Mouse (Mus musculus) liver, embryonic 14.5 days (tissue): ENCODE results near the gene Snhg11. TPM values are rescaled to one million over a fixed set of nuclear protein-coding genes. Genes with fewer than 3 reads are reported as not detected.

Experiments used
- ATAC-seq: fragments of 200-750 bp; cut with Nextera tagmentation; 2 replicates; pipeline ENCODE4 v1.8.0; 2017; ENCODE audit warnings: moderate number of reproducible peaks, mild to moderate bottlenecking, moderate library complexity; ENCODE audit not compliant: insufficient read depth
- DNase-seq, 3 experiments: peaks; one replicate each; pipeline ENCODE4 v3.0.0-alpha.2; 2012 to 2013; ENCODE audit warnings: low read depth in 3 of 3, low spot score in 3 of 3
- H3K27ac ChIP-seq: fragments of 300-500 bp; sonication (generic); 2 replicates; pipeline ENCODE4 v1.5.1; 2014; ENCODE audit warnings: moderate library complexity, mild to moderate bottlenecking, control low read depth, inconsistent platforms
- H3K27me3 ChIP-seq: fragments of 300-500 bp; sonication (generic); 2 replicates; pipeline ENCODE4 v1.6.1; 2014; ENCODE audit warnings: mild to moderate bottlenecking, low read length, moderate library complexity; ENCODE audit not compliant: control insufficient read depth, insufficient read depth
- H3K36me3 ChIP-seq: fragments of 300-500 bp; sonication (generic); replicated peaks from 2 replicates; pipeline ENCODE4 v1.6.1; 2014; ENCODE audit warnings: low read depth; ENCODE audit not compliant: control insufficient read depth, insufficient read depth
- H3K4me1 ChIP-seq, 2 experiments: fragments of 200-500 bp in 1 of 2; fragments of 300-500 bp in 1 of 2; sonication (generic) in 1 of 2; replicated peaks; 2 replicates each; pipeline ENCODE4 v1.6.1; 2012 to 2014; ENCODE audit warnings: antibody characterized with exemption in 1 of 2, inconsistent platforms in 1 of 2, low read length in 1 of 2; ENCODE audit not compliant: control insufficient read depth in 2 of 2, insufficient read depth in 2 of 2
- H3K4me2 ChIP-seq: fragments of 300-500 bp; sonication (generic); 2 replicates; pipeline ENCODE4 v1.6.1; 2014; ENCODE audit warnings: low read depth, mild to moderate bottlenecking, control low read depth, moderate library complexity
- H3K4me3 ChIP-seq, 2 experiments: fragments of 200-500 bp in 1 of 2; fragments of 300-500 bp in 1 of 2; sonication (generic) in 1 of 2; 2 replicates each; pipeline ENCODE4 v1.5.1; 2012 to 2014; ENCODE audit warnings: low read depth in 2 of 2, low read length in 2 of 2, mild to moderate bottlenecking in 2 of 2, control low read depth in 1 of 2, inconsistent platforms in 1 of 2, moderate library complexity in 1 of 2; ENCODE audit not compliant: insufficient read depth in 1 of 2
- H3K9ac ChIP-seq: fragments of 300-500 bp; sonication (generic); replicated peaks from 2 replicates; pipeline ENCODE4 v1.6.1; 2014; ENCODE audit warnings: mild to moderate bottlenecking, control low read depth, moderate library complexity
- H3K9me3 ChIP-seq: fragments of 300-500 bp; sonication (generic); 2 replicates; pipeline ENCODE4 v1.6.1; 2016; ENCODE audit warnings: low read length, mixed read lengths; ENCODE audit not compliant: control insufficient read depth
- CTCF ChIP-seq: IDR thresholded peaks from 2 replicates; pipeline ENCODE4 v1.5.1; 2016; ENCODE audit warnings: antibody characterized with exemption, low read depth, control low read depth
- EP300 ChIP-seq: IDR thresholded peaks from 2 replicates; pipeline ENCODE4 v1.6.1; 2016; ENCODE audit warnings: antibody characterized with exemption, low read depth
- WGBS: fragments of 180-500 bp; shearing (Covaris S2); extraction: QIAGEN DNeasy Blood & Tissue Kit; methylation state at CpG from one replicate; pipeline ENCODE4 v1.1.7; 2014; ENCODE audit not compliant: insufficient replicate concordance; 5-methylcytosine and 5-hydroxymethylcytosine counted together
- polyA plus RNA-seq, 2 experiments: library from polyadenylated mRNA; depleted of rRNA in 1 of 2; stranded (reverse) in 1 of 2; unstranded in 1 of 2; fragments of >200 nt; fragmentation: Nextera tagmentation in 1 of 2; extraction: Ambion mirVana in 1 of 2; gene quantifications; 2 replicates each; pipeline versions ENCODE4 v1.2.1 to v1.2.3; 2012 to 2014

Gene Snhg11
- polyA plus RNA-seq, 2 experiments, result 0.42 to 2.0 TPM

- Histone ChIP-seq H3K27ac (no peak overlapping the region), H3K9me3 (no peaks in the 10 kb centered on the region), H3K27me3 (no peaks in the 10 kb centered on the region), H3K4me3 (no peak overlapping the region), H3K4me1 (0 out of 4 replicates have a peak, but pooled peaks cover 0 to 1% of the 10 kb centered on the region in 2 experiments), H3K36me3 (no peaks in the 10 kb centered on the region), H3K9ac (no peak overlapping the region), H3K4me2 (no peak overlapping the region)
- WGBS, result 59% methylated on average over 5 of the region's 5 CpGs
- TF ChIP-seq EP300, result no peak
- TF ChIP-seq CTCF, result no peak
- ATAC-seq (no peak), DNase-seq (no peak)
Measured at GRCm38 (mm10) chr2:158343495-158343894, 31.9 kb upstream of the Snhg11 start.

GRCm38 (mm10) chr2:158346467-158346866, 29.0 kb upstream of the Snhg11 start:
- Histone ChIP-seq H3K9me3 (no peaks in the 10 kb centered on the region), H3K4me3 (no peak overlapping the region), H3K9ac (no peak overlapping the region), H3K4me2 (no peak overlapping the region), H3K4me1 (0 out of 4 replicates have a peak, but pooled peaks cover 0 to 1% of the 10 kb centered on the region in 2 experiments), H3K36me3 (no peaks in the 10 kb centered on the region), H3K27ac (no peak overlapping the region), H3K27me3 (no peaks in the 10 kb centered on the region)
- 53% methylated on average over 6 of the region's 6 CpGs for WGBS
- no peak for TF ChIP-seq EP300
- TF ChIP-seq CTCF, result no peak
- no peak for DNase-seq
- ATAC-seq, result no peak

- no peak overlapping the region for H3K4me2 ChIP-seq
- no peak for TF ChIP-seq EP300
- TF ChIP-seq CTCF, result peak; percentile 90
- H3K9ac ChIP-seq, result no peak overlapping the region
- 1% methylated on average over 6 of the region's 6 CpGs for WGBS
- no peak overlapping the region for H3K4me3 ChIP-seq
- H3K27me3 ChIP-seq, result no peaks in the 10 kb centered on the region
- no peak overlapping the region for H3K27ac ChIP-seq
- ATAC-seq (no peak), DNase-seq (peak in 2 of 3 experiments; percentile 13 to 27)
- 0 out of 4 replicates have a peak, but pooled peaks cover 0 to 1% of the 10 kb centered on the region in 2 experiments for H3K4me1 ChIP-seq
- no peaks in the 10 kb centered on the region for H3K36me3 ChIP-seq
- H3K9me3 ChIP-seq, result no peaks in the 10 kb centered on the region
Measured at GRCm38 (mm10) chr2:158347868-158348267, 27.6 kb upstream of the Snhg11 start.

- Histone ChIP-seq H3K4me3 (no peak overlapping the region), H3K36me3 (peaks cover 30% of the 10 kb centered on the region), H3K9me3 (no peaks in the 10 kb centered on the region), H3K9ac (no peak overlapping the region), H3K4me2 (no peak overlapping the region), H3K27me3 (no peaks in the 10 kb centered on the region), H3K4me1 (no peaks in the 10 kb centered on the region), H3K27ac (no peak overlapping the region)
- ATAC-seq (no peak), DNase-seq (no peak)
- no peak for TF ChIP-seq CTCF
- no peak for TF ChIP-seq EP300
- 62% methylated on average over 3 of the region's 3 CpGs for WGBS
Measured at GRCm38 (mm10) chr2:158352801-158353520, 22.5 kb upstream of the Snhg11 start.

- H3K36me3 ChIP-seq, result peaks cover 42% of the 10 kb centered on the region
- H3K9ac ChIP-seq, result no peak overlapping the region
- peaks cover 0 to 8% of the 10 kb centered on the region in 2 experiments for H3K4me1 ChIP-seq
- DNase-seq (no peak), ATAC-seq (no peak)
- WGBS, result 71% methylated on average over 7 of the region's 7 CpGs
- no peak overlapping the region for H3K27ac ChIP-seq
- no peak overlapping the region for H3K4me3 ChIP-seq
- no peaks in the 10 kb centered on the region for H3K27me3 ChIP-seq
- H3K9me3 ChIP-seq, result no peaks in the 10 kb centered on the region
- TF ChIP-seq CTCF, result peak; percentile 25
- TF ChIP-seq EP300, result no peak
- no peak overlapping the region for H3K4me2 ChIP-seq
Measured at GRCm38 (mm10) chr2:158354348-158355114, 20.9 kb upstream of the Snhg11 start.
